Mouse (Mus musculus) CH12F3 (cell line): ENCODE results near the gene Sergef.
"Not testable (repeated sequence)": the region's sequence is repeated elsewhere in the genome, so short reads cannot be mapped to it uniquely, and the experiment has no call there.

Experiments used
- in situ Hi-C: fragments of 300-500 bp; cut with MboI; formaldehyde crosslinking; loops from 2 replicates; pipeline ENCODE4 v1.14.3; 2020; ENCODE audit warnings: low sequenced_read_pairs

Sergef gene

DNA sequence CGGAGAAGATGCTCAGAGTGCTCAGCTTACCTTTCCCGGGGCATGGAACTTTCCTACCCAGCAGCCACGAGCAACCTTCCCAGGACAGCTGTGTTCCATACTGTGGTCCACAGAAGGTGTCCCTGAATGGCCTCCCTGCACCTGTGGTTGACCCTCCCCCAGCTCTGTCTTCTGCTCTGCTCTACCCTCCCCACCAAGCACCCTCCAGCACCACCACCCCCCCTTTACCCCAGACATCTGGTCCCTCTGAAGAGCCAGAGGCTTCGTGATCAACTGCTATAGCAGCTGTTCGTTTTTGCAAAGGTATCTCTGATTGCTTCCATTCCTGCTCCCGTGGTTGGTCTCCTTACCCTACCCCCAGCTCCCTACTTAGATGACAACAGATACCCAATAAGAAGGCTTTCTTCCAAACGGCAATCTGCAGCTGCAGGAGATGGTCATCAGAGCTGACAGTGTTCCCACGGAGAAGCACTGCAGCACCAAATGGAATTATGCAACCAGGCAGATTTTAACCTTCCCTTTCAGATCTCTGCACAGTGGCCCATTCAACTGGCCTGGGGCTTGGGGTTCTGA lies 58.2 kb downstream of the Sergef start:
- in situ Hi-C loops, result no loop called here

DNA sequence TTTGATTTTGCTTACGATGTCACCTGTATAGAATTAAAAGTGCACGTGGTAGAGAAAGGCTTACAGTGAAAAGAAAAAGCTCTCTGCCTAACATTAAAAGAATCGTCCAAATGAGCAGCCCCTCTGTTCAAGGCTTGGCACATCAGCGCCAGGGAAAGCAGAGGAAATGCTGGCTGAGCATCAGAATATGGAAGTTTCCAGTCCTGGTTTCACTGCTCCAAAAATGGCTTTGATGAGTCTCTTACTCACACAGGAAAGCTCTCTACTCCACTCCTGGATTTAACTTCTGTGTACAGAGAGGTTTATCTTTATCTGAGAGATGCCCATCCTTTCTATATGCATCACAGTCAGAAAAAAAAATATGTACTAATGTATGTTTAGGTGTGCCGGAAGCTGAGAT lies 61.5 kb downstream of the Sergef start:
- in situ Hi-C loops, result no loop called here

DNA sequence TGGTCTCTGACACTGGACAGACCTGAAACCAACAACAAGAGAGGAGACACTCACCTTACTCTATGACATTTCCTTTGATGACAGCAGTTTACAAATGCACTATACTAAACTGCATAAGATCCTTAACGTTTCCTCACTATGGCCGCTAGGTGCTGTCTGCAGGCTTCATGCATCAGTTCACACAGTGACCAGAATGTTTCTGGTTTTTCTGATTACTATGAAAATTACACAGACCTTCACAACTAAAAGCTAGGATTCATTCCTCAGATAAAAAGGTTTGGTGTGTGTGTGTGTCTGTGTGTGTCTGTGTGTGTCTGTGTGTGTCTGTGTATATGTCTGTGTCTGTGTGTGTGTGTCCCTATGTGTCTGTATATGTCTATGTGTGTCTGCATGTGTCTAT lies 63.7 kb downstream of the Sergef start:
- in situ Hi-C loops, result no loop called here

DNA sequence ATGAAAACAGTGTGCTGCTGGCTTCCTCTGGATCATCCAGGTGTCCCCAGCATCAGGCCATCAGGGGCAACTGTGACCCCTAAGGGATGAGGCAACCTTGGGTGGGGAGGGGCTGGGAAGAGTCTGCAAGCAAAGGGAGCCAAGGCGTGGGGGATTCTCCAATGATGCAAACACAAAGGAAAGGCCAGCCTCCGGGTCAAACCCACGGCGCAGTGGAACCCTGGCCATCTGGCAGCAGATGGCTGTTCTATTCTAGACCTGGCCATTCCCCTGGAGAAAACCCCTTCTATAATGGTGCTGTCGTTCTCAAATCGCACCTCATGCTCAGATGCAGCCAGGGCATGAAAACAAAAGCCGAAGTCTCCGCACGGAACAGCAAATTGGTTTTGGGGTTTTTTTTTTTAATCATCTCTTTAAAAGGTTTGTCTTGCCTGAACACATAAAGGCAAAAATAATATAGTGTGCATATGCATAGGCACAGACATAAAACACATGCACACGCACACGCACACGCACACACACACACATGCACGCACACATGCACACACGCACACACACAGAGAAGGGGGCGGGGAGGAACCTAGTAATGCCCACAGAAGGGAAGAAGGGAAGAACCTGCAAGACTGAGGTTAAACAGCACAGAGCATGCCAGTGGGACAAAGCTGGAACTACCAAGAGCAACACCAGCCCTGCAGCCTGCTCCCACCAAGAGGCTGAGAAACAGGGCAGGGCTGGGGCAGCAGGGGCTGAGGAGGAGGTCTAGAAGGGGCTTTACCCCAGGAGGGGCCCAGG lies 66.6 kb downstream of the Sergef start:
- in situ Hi-C loops, result no loop called here

DNA sequence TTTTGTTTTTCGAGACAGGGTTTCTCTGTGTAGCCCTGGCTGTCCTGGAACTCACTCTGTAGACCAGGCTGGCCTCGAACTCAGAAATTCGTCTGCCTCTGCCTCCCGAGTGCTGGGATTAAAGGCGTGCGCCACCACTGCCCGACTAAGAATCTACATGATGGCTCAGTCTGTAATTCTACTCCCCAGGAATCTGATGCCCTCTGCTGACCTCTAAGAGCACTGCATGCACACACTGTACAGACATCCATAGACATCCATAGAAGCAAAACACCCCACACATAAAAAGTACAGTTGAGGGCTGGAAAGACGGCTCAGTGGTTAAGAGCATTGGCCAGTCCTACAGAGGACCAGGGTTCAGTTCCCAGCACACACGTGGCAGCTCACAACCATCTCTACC lies 70.1 kb downstream of the Sergef start:
- in situ Hi-C loops, result not testable (repeated sequence)

DNA sequence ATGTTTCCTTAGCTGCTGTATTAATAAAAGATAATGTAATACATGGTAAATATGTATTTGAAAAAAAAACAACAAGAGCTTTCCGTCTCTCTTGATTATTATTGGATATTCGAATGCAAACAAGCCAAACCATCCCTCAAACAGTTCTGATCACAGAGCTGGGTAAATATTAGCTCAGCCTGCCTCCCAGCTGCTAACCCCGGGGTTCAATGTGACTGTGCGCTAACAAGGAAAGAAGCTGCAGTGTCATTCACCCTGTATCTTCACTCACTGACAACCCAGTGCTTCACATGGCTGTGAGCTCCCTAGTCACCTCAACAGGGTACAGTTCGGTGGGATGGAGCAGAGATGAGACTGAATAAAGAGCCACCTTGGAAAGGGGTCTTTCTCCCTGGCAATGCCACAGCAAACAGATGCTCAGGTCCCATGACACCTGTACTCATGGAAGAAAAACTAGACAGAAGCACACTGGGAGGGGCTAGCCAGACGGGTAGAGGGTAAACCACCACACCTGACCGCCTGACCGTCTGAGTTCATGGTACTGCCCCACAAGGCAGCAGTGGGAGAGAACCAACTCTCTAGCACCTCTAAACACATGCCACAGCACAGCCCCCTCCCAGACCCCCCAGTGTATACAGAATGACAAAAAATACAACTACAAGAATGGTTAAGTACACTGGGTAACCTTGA lies 73.1 kb downstream of the Sergef start:
- in situ Hi-C loops, result no loop called here

DNA sequence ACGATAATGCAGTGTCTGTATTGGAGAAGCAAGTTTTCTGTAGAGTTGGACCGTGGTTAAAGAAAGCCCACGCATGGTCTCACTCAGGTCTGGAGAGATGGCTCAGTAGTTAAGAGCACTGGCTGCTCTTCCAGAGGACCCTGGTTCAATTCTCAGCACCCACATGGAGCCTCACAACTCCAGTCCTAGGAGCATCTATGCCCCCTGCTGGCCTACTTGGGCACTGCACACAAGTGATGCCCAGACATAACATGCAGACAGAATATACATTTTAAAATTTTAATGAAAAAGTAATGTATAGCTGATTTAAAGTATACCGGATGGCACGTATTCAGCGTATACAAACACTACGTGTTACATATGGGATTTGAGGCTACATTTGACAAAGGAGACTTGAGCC lies 74.2 kb downstream of the Sergef start:
- in situ Hi-C loops, result no loop called here

DNA sequence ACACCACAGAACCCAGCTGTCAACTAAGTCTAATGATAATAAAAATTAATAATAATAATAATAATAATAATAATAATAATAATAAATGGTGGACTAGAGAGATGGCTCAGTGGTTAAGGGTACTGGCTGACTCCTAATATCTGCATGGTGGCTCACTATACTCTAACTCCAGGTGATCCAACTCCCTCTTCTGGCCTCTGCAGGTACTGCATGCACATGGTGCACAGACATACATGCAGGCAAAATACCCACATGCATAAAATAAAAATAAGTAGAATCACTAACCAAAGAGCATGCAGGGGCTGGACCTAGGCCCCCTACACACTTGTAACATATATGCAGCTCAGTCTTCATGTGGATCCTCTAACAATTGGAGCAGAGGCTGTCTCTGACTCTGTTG lies 75.8 kb downstream of the Sergef start:
- in situ Hi-C loops, result no loop called here

GRCm38 (mm10) chr7:46560061-46560460 lies 79.5 kb downstream of the Sergef start:
- in situ Hi-C loops, result no loop called here

- in situ Hi-C loops, result no loop called here
Measured at GRCm38 (mm10) chr7:46559643-46560042, 80.0 kb downstream of the Sergef start.

GRCm38 (mm10) chr7:46559006-46559405 lies 80.6 kb downstream of the Sergef start:
- in situ Hi-C loops, result no loop called here

- in situ Hi-C loops, result no loop called here
Measured at GRCm38 (mm10) chr7:46557996-46558395, 81.6 kb downstream of the Sergef start.

DNA sequence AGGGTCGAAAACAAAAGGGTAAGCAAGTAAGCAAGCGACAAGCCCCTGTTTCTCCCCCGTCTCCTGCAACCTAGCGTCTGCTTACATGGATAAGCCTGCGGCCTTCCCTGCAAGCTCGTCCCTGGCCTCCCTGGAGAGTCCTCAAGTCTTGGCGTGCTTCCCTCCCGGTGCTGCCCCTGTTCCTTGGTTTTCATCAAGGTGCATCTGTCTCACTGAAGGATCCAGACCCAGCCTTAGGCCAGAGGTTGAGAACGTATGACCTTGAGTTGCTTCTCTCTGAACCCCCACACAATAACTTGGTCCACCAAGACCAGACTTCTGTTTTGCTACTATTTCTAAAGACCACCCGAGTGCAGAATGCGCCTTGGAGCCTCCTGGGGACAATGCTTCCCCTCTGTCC lies 82.2 kb downstream of the Sergef start:
- in situ Hi-C loops, result no loop called here

- in situ Hi-C loops, result no loop called here
Measured at GRCm38 (mm10) chr7:46556358-46557118, 83.1 kb downstream of the Sergef start.

DNA sequence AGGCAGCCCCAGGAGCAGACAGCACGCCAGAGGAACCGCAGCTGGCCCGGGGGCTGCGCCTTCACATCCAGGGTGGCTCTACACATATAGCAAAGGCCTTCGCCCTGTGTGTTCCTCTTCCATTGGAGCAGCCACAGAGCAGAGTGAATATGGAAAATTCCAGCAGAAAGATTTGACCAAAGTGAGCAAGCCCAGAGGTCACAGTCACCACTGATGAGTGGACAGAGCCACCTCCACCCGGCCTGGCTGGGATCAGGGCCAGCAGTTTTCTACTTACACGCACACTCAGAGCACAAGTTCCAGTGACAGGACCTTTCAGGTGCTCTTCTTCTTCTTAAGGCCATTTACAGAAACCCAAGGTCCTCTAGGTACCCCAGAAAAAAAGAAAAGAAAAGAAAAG lies 83.9 kb downstream of the Sergef start:
- in situ Hi-C loops, result no loop called here

GRCm38 (mm10) chr7:46554855-46555254 lies 84.8 kb downstream of the Sergef start:
- in situ Hi-C loops, result no loop called here

- in situ Hi-C loops, result no loop called here
Measured at GRCm38 (mm10) chr7:46554003-46554402, 85.6 kb downstream of the Sergef start.

GRCm38 (mm10) chr7:46551935-46552752 lies 87.5 kb downstream of the Sergef start:
- in situ Hi-C loops, result no loop called here

DNA sequence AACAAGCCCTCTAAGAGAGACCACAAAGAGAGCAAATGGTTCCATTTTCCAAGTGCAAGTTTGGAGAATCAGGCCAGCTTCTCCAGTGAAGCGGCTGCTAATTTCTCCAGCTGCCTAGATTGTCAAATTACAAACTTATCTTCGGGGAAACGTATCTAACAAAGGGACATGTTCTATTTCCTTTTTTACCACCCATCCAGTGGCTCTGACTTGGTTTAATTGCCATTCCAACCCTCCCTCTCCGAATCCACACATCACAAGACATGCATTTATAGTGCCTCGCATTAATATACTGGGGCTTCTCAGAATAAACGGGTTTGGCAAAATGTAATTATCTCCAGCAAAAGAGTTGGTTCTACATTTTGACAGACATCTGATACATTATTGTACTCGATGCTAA lies 88.4 kb downstream of the Sergef start:
- in situ Hi-C loops, result no loop called here

- in situ Hi-C loops, result loop anchor here (25.0 kb wide), 1 partner anchor 261 kb away; no protein-coding TSS in a partner anchor
Measured at GRCm38 (mm10) chr7:46548124-46548523, 91.5 kb downstream of the Sergef start.
